Mouse (Mus musculus): ENCODE data around the gene Zkscan17. TPM values are rescaled to one million over a fixed set of nuclear protein-coding genes. Genes with fewer than 3 reads are reported as not detected.

The Zkscan17 gene
- polyA plus RNA-seq, 1 experiment from 2014 or later, result 20.4 TPM

DNA sequence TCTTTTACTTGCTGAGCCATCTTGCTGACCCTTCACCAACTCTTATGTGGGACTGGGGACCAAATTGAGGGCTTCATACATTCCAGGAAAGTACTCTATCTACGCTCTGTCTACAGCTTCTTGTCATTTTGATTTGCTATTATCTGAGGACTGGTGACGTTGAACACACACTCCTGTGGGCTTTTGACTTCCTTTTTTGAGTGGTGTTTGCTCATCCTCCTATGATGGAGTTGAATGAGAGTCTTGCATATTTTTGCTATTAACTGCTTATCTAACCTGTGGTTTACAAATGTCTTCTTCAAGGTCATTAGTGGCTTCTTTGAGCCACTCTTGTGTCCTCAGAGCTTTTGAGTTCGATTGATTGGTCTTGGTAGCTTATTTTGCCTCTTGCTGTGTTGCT lies 13.6 kb upstream of the Zkscan17 start:
- H3K9ac ChIP-seq, result no peak overlapping the region
- WGBS, result 84% methylated on average over 3 of the region's 3 CpGs
- no peak overlapping the region for H3K4me2 ChIP-seq
- no peak for ATAC-seq
- H3K36me3 ChIP-seq (ENCODE audit: poor library complexity, severe bottlenecking), result no peaks in the 10 kb centered on the region
- H3K4me1 ChIP-seq, result no peaks in the 10 kb centered on the region
- 0 out of 2 replicates have a peak, but pooled peaks cover 3% of the 10 kb centered on the region for H3K9me3 ChIP-seq (replicated peaks)
- no peak overlapping the region for H3K4me3 ChIP-seq
- no peak overlapping the region for H3K27ac ChIP-seq
- no peaks in the 10 kb centered on the region for H3K27me3 ChIP-seq

- no peaks in the 10 kb centered on the region for H3K9me3 ChIP-seq (replicated peaks)
- 41% methylated on average over 11 of the region's 11 CpGs for WGBS
- H3K4me1 ChIP-seq, result no peaks in the 10 kb centered on the region
- no peak overlapping the region for H3K4me2 ChIP-seq
- H3K9ac ChIP-seq, result no peak overlapping the region
- no peak overlapping the region for H3K27ac ChIP-seq
- ATAC-seq, result no peak
- H3K4me3 ChIP-seq, result no peak overlapping the region
- H3K27me3 ChIP-seq, result no peaks in the 10 kb centered on the region
- no peaks in the 10 kb centered on the region for H3K36me3 ChIP-seq (ENCODE audit: poor library complexity, severe bottlenecking)
These were observed 11.8 kb upstream of the Zkscan17 start for GRCm38 (mm10) chr11:59538387-59538786.

- Histone ChIP-seq H3K27me3 (no peaks in the 10 kb centered on the region), H3K4me2 (no peak overlapping the region), H3K4me1 (no peaks in the 10 kb centered on the region), H3K27ac (no peak overlapping the region), H3K4me3 (no peak overlapping the region), H3K9ac (no peak overlapping the region), H3K36me3 (ENCODE audit: poor library complexity, severe bottlenecking) (no peaks in the 10 kb centered on the region), H3K9me3 (replicated peaks) (no peaks in the 10 kb centered on the region)
- WGBS, result 71% methylated on average over 16 of the region's 16 CpGs
- no peak for ATAC-seq
These were observed 10.9 kb upstream of the Zkscan17 start for GRCm38 (mm10) chr11:59537218-59538130.

GRCm38 (mm10) chr11:59531562-59531961 lies 5.0 kb upstream of the Zkscan17 start:
- H3K4me3 ChIP-seq, result no peak overlapping the region
- WGBS, result 90% methylated on average over 5 of the region's 5 CpGs
- H3K4me2 ChIP-seq, result no peak overlapping the region
- H3K4me1 ChIP-seq, result peaks cover 9% of the 10 kb centered on the region; the same call in 1 of the 2 replicates
- H3K9ac ChIP-seq, result no peak overlapping the region
- H3K36me3 ChIP-seq (ENCODE audit: poor library complexity, severe bottlenecking), result no peaks in the 10 kb centered on the region
- H3K27me3 ChIP-seq, result no peaks in the 10 kb centered on the region
- no peaks in the 10 kb centered on the region for H3K9me3 ChIP-seq (replicated peaks)
- no peak for ATAC-seq
- no peak overlapping the region for H3K27ac ChIP-seq

DNA sequence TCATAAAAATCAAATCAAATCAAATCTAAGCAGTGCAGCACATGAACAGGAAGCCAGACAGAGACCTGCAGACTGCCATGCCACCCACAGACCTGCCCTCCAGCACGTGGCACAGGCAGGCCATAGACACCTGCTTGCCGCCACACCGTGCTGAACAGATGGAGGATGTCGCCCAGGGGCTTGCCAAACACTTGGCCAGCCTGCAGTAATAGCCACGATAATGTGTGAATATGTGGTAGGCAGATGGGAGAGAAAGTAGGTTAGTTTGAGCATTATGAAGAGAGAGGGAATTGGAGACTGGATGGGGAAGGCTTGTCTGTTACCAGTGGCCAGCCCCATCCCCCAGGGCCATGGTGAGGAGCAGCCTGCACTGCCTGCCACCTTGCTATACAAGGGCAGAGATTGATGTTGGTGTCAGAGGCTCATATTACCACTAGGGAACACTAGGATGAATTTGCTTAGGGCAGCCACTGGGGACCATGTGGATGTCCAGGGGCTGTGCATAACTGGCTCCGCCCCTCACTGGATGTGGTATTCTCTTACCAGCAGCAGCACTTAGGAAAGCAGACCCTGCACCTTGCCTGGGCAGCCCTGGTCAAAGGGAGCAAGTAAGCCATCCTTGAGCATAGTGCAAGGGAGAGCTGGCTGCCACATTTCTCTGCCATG lies 4.5 kb upstream of the Zkscan17 start:
- 71% methylated on average over 6 of the region's 6 CpGs for WGBS
- Histone ChIP-seq H3K4me3 (no peak overlapping the region), H3K27me3 (no peaks in the 10 kb centered on the region), H3K36me3 (ENCODE audit: poor library complexity, severe bottlenecking) (no peaks in the 10 kb centered on the region), H3K9me3 (replicated peaks) (no peaks in the 10 kb centered on the region), H3K4me1 (peaks cover 9% of the 10 kb centered on the region; the same call in 1 of the 2 replicates), H3K27ac (peak overlapping the region; percentile 25; the same call in 1 of the 2 replicates), H3K4me2 (no peak overlapping the region), H3K9ac (peak overlapping the region; percentile 21; the same call in 1 of the 2 replicates)
- ATAC-seq, result 0 out of 2 replicates have a peak, but pooled peaks have one; percentile 19

DNA sequence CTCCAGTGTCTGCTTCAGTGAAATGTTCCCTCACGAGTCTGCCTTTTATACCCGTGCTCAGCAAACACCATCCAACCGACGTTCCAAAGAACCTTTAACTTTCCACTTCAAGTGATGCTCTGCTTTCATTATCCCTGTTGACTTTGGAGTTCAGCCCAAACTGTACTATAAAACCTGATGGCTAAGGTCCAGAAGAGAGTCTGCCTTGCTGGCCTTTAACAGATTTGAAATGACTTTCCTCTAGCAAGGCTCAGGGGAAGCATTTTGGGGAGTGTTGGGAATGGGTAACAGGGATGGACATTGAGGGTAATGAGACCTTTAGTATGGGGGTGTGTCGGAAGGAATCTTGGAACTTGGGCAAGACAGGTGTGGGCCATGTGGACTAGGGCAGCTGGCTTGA lies 3.7 kb upstream of the Zkscan17 start:
- Histone ChIP-seq H3K27ac (no peak overlapping the region), H3K36me3 (ENCODE audit: poor library complexity, severe bottlenecking) (no peaks in the 10 kb centered on the region), H3K27me3 (no peaks in the 10 kb centered on the region), H3K4me2 (no peak overlapping the region), H3K9ac (no peak overlapping the region), H3K4me1 (peaks cover 9% of the 10 kb centered on the region; the same call in 1 of the 2 replicates), H3K4me3 (no peak overlapping the region), H3K9me3 (replicated peaks) (no peaks in the 10 kb centered on the region)
- no peak for ATAC-seq
- WGBS, result 89% methylated on average over 5 of the region's 5 CpGs

- H3K4me2 ChIP-seq, result no peak overlapping the region
- no peak overlapping the region for H3K27ac ChIP-seq
- H3K4me3 ChIP-seq, result no peak overlapping the region
- no peaks in the 10 kb centered on the region for H3K9me3 ChIP-seq (replicated peaks)
- no peak for ATAC-seq
- WGBS, result 10% methylated on average over 10 of the region's 10 CpGs
- no peak overlapping the region for H3K9ac ChIP-seq
- no peaks in the 10 kb centered on the region for H3K36me3 ChIP-seq (ENCODE audit: poor library complexity, severe bottlenecking)
- H3K27me3 ChIP-seq, result no peaks in the 10 kb centered on the region
- H3K4me1 ChIP-seq, result no peaks in the 10 kb centered on the region
These were observed 1.3 kb downstream of the Zkscan17 start for GRCm38 (mm10) chr11:59525237-59525636.

- Histone ChIP-seq H3K9me3 (replicated peaks) (no peaks in the 10 kb centered on the region), H3K4me3 (no peak overlapping the region)
- WGBS, result 98% methylated on average over 2 of the region's 2 CpGs
These were observed 2.4 kb downstream of the Zkscan17 start for GRCm38 (mm10) chr11:59524150-59524549.

DNA sequence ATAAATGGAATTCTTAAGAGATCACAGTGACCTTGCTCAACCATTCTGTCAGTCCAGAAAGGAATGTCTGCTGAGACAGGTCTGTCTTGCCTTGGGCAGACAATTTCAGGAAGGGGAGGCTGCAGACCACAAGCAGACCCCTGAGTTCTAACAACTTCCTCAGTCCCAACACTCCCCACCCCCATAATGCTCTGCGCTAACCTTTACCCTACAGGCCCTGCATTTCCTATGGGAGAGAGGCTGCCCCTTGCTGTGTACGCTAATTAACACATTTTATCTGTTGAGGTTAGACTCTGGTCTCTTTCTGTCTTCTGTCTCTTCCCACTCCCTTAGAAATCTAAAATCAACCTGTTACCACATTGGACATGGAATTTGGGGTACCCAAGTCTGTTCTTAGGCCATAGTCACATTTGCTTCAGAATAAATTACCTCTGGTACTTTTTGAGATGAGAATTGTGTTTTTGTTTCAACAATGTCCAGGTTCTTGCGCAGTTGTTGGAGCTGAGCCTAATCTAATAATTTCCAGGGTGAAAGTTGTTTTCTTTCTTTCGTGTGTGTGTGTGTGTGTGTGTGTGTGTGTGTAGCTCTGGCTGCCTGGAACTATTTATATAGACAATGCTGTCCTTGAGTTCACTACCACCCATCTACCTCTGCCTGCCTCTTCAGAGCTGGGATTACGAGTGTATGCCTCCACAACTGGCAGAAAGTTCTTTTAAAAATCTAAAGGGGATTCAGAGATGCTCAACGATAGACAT lies 6.6 kb downstream of the Zkscan17 start:
- no peaks in the 10 kb centered on the region for H3K27me3 ChIP-seq
- H3K36me3 ChIP-seq (ENCODE audit: poor library complexity, severe bottlenecking), result no peaks in the 10 kb centered on the region
- H3K4me2 ChIP-seq, result no peak overlapping the region
- no peak for ATAC-seq
- 75% methylated on average over 6 of the region's 6 CpGs for WGBS
- H3K27ac ChIP-seq, result no peak overlapping the region
- no peak overlapping the region for H3K9ac ChIP-seq
- no peaks in the 10 kb centered on the region for H3K4me1 ChIP-seq
- H3K9me3 ChIP-seq (replicated peaks), result no peaks in the 10 kb centered on the region
- H3K4me3 ChIP-seq, result no peak overlapping the region

More at GRCm38 (mm10) chr11:59524150-59524549, 2.4 kb downstream of the Zkscan17 start:
- Histone ChIP-seq H3K9ac (no peak overlapping the region), H3K36me3 (ENCODE audit: poor library complexity, severe bottlenecking) (no peaks in the 10 kb centered on the region), H3K27ac (no peak overlapping the region), H3K4me1 (no peaks in the 10 kb centered on the region), H3K27me3 (no peaks in the 10 kb centered on the region), H3K4me2 (no peak overlapping the region)
- no peak for ATAC-seq

DNA sequence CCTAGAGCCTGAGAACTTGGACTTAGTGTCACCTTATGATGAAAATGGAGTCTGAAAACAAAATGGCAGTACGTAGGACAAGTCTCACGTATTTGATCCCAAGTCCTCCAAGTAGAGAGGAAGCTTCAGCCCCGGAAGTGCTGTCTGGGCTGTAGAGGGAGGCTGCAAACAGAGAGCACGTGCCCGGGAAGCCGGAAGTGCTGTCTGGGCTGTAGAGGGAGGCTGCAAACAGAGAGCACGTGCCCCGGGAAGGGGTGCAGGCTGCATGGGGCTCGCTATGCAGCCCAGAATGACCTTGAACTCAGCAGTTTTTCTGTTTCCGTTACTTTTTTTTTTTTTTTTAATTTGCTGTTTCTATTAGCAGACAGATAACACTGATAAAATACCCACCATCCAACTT lies 8.3 kb downstream of the Zkscan17 start:
- 81% methylated on average over 10 of the region's 10 CpGs for WGBS
- Histone ChIP-seq H3K9ac (no peak overlapping the region), H3K27ac (no peak overlapping the region), H3K36me3 (ENCODE audit: poor library complexity, severe bottlenecking) (no peaks in the 10 kb centered on the region), H3K9me3 (replicated peaks) (no peaks in the 10 kb centered on the region), H3K4me3 (no peak overlapping the region), H3K27me3 (no peaks in the 10 kb centered on the region), H3K4me1 (no peaks in the 10 kb centered on the region), H3K4me2 (no peak overlapping the region)
- no peak for ATAC-seq

- WGBS, result 97% methylated on average over 1 of the region's 1 CpGs
- ATAC-seq, result no peak
These were observed 9.1 kb downstream of the Zkscan17 start for GRCm38 (mm10) chr11:59517441-59517840.

DNA sequence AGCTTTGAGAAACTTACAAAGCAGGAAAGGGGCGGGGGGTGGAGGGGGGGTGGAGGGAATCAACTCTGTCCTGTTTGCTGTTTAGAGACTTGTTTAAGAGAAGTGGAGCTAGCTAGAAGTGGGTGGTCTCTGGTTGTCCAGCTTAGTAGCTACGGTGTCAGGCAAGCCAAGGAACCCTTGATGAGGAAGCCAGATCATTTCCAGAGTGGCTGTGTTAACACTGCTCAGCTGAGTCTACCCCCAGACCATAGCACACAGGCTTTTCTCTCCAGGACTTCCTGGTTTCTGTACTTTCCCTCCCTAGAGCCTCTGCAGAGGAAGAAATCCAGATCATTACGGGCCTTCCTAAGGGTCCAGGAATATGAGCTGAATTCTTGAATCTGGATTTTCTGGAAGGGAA lies 11.8 kb downstream of the Zkscan17 start:
- H3K36me3 ChIP-seq (ENCODE audit: poor library complexity, severe bottlenecking), result peaks cover 13% of the 10 kb centered on the region; the same call in 1 of the 2 replicates
- WGBS, result 71% methylated on average over 3 of the region's 3 CpGs
- ATAC-seq, result no peak

More at GRCm38 (mm10) chr11:59517441-59517840, 9.1 kb downstream of the Zkscan17 start:
- H3K27ac ChIP-seq, result no peak overlapping the region
- no peaks in the 10 kb centered on the region for H3K36me3 ChIP-seq (ENCODE audit: poor library complexity, severe bottlenecking)
- no peaks in the 10 kb centered on the region for H3K4me1 ChIP-seq
- H3K9ac ChIP-seq, result no peak overlapping the region
- H3K4me3 ChIP-seq, result no peak overlapping the region
- no peaks in the 10 kb centered on the region for H3K9me3 ChIP-seq (replicated peaks)
- no peak overlapping the region for H3K4me2 ChIP-seq
- no peaks in the 10 kb centered on the region for H3K27me3 ChIP-seq

More for the DNA sequence above, 11.8 kb downstream of the Zkscan17 start:
- Histone ChIP-seq H3K4me3 (no peak overlapping the region), H3K9me3 (replicated peaks) (no peaks in the 10 kb centered on the region), H3K4me1 (no peaks in the 10 kb centered on the region), H3K27ac (no peak overlapping the region), H3K4me2 (no peak overlapping the region), H3K27me3 (no peaks in the 10 kb centered on the region), H3K9ac (no peak overlapping the region)
